Mouse (Mus musculus): ENCODE data around the gene Hoxa5.

- TF ChIP-seq CTCF (IDR thresholded peaks at IDR 0.05) (no peak), POLR2A (IDR thresholded peaks at IDR 0.05; ENCODE audit: insufficient read depth, low read depth, low read length) (no peak)
Observed at GRCm38 (mm10) chr6:52246916-52247315, 42.5 kb upstream of the Hoxa5 start.
